Mouse (Mus musculus): ENCODE results near the gene Aldoart2.
"Not testable (repeated sequence)": the region's sequence is repeated elsewhere in the genome, so short reads cannot be mapped to it uniquely, and the experiment has no call there.

Aldoart2 gene

GRCm38 (mm10) chr12:55573794-55574193 lies 8.8 kb downstream of the Aldoart2 start:
- DNase-seq (ENCODE audit: low read depth), result no peak

GRCm38 (mm10) chr12:55586936-55587335 lies 21.9 kb downstream of the Aldoart2 start:
- not testable (repeated sequence) for DNase-seq (ENCODE audit: low read depth)

- DNase-seq (ENCODE audit: low read depth), result no peak
Observed at GRCm38 (mm10) chr12:55598537-55598886, 33.5 kb downstream of the Aldoart2 start.

- no peak for DNase-seq (ENCODE audit: low read depth)
Observed at GRCm38 (mm10) chr12:55598887-55599561, 34.0 kb downstream of the Aldoart2 start, which contains the start of gene Insm2. Insm2 (plus strand) TSS chr12:55599427.

GRCm38 (mm10) chr12:55599639-55600502 lies 34.8 kb downstream of the Aldoart2 start:
- DNase-seq (ENCODE audit: low read depth), result peak; percentile 7

GRCm38 (mm10) chr12:55600503-55600994 lies 35.5 kb downstream of the Aldoart2 start:
- no peak for DNase-seq (ENCODE audit: low read depth)

- no peak for DNase-seq (ENCODE audit: low read depth)
Observed at GRCm38 (mm10) chr12:55604411-55604810, 39.4 kb downstream of the Aldoart2 start.

- no peak for DNase-seq (ENCODE audit: low read depth)
Observed at GRCm38 (mm10) chr12:55607902-55608301, 42.9 kb downstream of the Aldoart2 start.

GRCm38 (mm10) chr12:55610812-55611211 lies 45.8 kb downstream of the Aldoart2 start:
- DNase-seq (ENCODE audit: low read depth), result no peak

Data from naive thymus-derived CD4-positive, alpha-beta T cell, adult 2 months (primary cell).